Mouse (Mus musculus): ENCODE measurements around the gene Adam12.

The Adam12 gene

GRCm38 (mm10) chr7:134224741-134225612 is 7.0 kb downstream of the Adam12 start:
- DNase-seq (ENCODE audit: low spot score) = peak; percentile 79

GRCm38 (mm10) chr7:134224421-134224740 is 7.6 kb downstream of the Adam12 start:
- peak; percentile 56 for DNase-seq (ENCODE audit: low spot score)

GRCm38 (mm10) chr7:134223444-134224161 is 8.3 kb downstream of the Adam12 start:
- DNase-seq (ENCODE audit: low spot score) = peak; percentile 91

- no peak for DNase-seq (ENCODE audit: low spot score)
Measured at GRCm38 (mm10) chr7:134207956-134208355, 24.0 kb downstream of the Adam12 start.

GRCm38 (mm10) chr7:134193089-134193488 is 38.9 kb downstream of the Adam12 start:
- DNase-seq (ENCODE audit: low spot score) = no peak

GRCm38 (mm10) chr7:134190101-134190500 is 41.8 kb downstream of the Adam12 start:
- no peak for DNase-seq (ENCODE audit: low spot score)

GRCm38 (mm10) chr7:134188565-134188964 is 43.4 kb downstream of the Adam12 start:
- no peak for DNase-seq (ENCODE audit: low spot score)

GRCm38 (mm10) chr7:134187946-134188345 is 44.0 kb downstream of the Adam12 start:
- no peak for DNase-seq (ENCODE audit: low spot score)

- peak; percentile 18 for DNase-seq (ENCODE audit: low spot score)
Measured at GRCm38 (mm10) chr7:134186497-134186896, 45.4 kb downstream of the Adam12 start.

- no peak for DNase-seq (ENCODE audit: low spot score)
Measured at GRCm38 (mm10) chr7:134185751-134186150, 46.2 kb downstream of the Adam12 start.

GRCm38 (mm10) chr7:134181717-134182116 is 50.2 kb downstream of the Adam12 start:
- no peak for DNase-seq (ENCODE audit: low spot score)

GRCm38 (mm10) chr7:134181056-134181455 is 50.9 kb downstream of the Adam12 start:
- no peak for DNase-seq (ENCODE audit: low spot score)

- DNase-seq (ENCODE audit: low spot score) = no peak
Measured at GRCm38 (mm10) chr7:134177051-134177450, 54.9 kb downstream of the Adam12 start.

GRCm38 (mm10) chr7:134175201-134175600 is 56.7 kb downstream of the Adam12 start:
- no peak for DNase-seq (ENCODE audit: low spot score)

- no peak for DNase-seq (ENCODE audit: low spot score)
Measured at GRCm38 (mm10) chr7:134173442-134174090, 58.4 kb downstream of the Adam12 start.

- no peak for DNase-seq (ENCODE audit: low spot score)
Measured at GRCm38 (mm10) chr7:134170180-134170910, 61.6 kb downstream of the Adam12 start.

GRCm38 (mm10) chr7:134169780-134170179 is 62.2 kb downstream of the Adam12 start:
- no peak for DNase-seq (ENCODE audit: low spot score)

GRCm38 (mm10) chr7:134167586-134167985 is 64.4 kb downstream of the Adam12 start:
- DNase-seq (ENCODE audit: low spot score) = no peak

- no peak for DNase-seq (ENCODE audit: low spot score)
Measured at GRCm38 (mm10) chr7:134163751-134164150, 68.2 kb downstream of the Adam12 start.

GRCm38 (mm10) chr7:134162886-134163285 is 69.1 kb downstream of the Adam12 start:
- no peak for DNase-seq (ENCODE audit: low spot score)

GRCm38 (mm10) chr7:134159608-134160007 is 72.3 kb downstream of the Adam12 start:
- no peak for DNase-seq (ENCODE audit: low spot score)

- DNase-seq (ENCODE audit: low spot score) = no peak
Measured at GRCm38 (mm10) chr7:134151330-134151729, 80.6 kb downstream of the Adam12 start.

Measured in retina, embryonic 14.5 days (tissue).